Mouse (Mus musculus) C2C12 (cell line): ENCODE data around the gene Bhlhe40.

Experiments used
- CTCF ChIP-seq: IDR thresholded peaks from one replicate; pipeline ENCODE4 v1.5.1; 2011; ENCODE audit not compliant: control insufficient read depth, insufficient read depth, insufficient read length
- MYOG ChIP-seq: IDR thresholded peaks from one replicate; pipeline ENCODE4 v1.6.1; 2011; ENCODE audit not compliant: control insufficient read depth, insufficient read length; ENCODE audit errors: extremely low read depth
- USF1 ChIP-seq: IDR thresholded peaks from one replicate; pipeline ENCODE4 v1.6.1; 2011; ENCODE audit warnings: low read depth, mild to moderate bottlenecking, control low read depth, moderate library complexity

DNA sequence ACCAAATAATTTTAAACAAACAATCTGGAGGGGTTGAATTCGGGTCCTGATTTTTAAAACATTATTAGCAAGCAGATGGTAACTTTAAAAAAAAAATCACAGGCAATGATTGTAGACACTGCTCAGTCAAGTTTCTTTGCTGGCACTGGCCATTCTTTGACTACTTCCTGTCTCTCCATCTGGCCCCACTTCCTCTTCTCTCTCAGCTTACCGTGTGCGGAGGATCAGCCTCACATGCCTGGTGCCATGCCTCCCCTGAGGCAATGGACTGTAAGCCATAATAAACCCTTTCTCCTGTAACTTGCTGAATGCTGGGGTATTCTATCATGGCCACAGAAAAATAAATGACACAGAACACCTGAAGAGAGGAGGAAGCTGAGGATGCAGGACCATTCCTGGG, 48.8 kb upstream of the Bhlhe40 start:
- no peak for TF ChIP-seq CTCF
- no peak for TF ChIP-seq MYOG
- TF ChIP-seq USF1 = no peak
